Mouse (Mus musculus) layer of hippocampus, postnatal 14 days (tissue): Measurements from ENCODE around the gene Thrb. TPM values are rescaled to one million over a fixed set of nuclear protein-coding genes. Genes with fewer than 3 reads are reported as not detected.

ENCODE experiments used
- DNase-seq, 2 experiments: peaks; one replicate each; pipeline ENCODE4 v3.0.0; 2021 to 2022; ENCODE audit warnings: low spot score in 2 of 2, mixed read lengths in 1 of 2
- total RNA-seq, 2 experiments: library from RNA; stranded (reverse); gene quantifications; 2 replicates each; pipeline ENCODE4 v1.2.3; 2021

Thrb gene
- total RNA-seq, 2 experiments from 2014 or later, result 29.3 to 40.4 TPM

GRCm38 (mm10) chr14:17700228-17700627 lies 40.2 kb downstream of the Thrb start:
- DNase-seq, result no peak

- DNase-seq, result peak in 1 of 2 experiments; percentile 31
Measured at GRCm38 (mm10) chr14:17713297-17713904, 53.3 kb downstream of the Thrb start.

- no peak for DNase-seq
Measured at GRCm38 (mm10) chr14:17719494-17719893, 59.4 kb downstream of the Thrb start.

- peak; percentile 48 to 90 for DNase-seq
Measured at GRCm38 (mm10) chr14:17722824-17723445, 62.9 kb downstream of the Thrb start.

GRCm38 (mm10) chr14:17724577-17724976 lies 64.5 kb downstream of the Thrb start:
- DNase-seq, result no peak

GRCm38 (mm10) chr14:17726906-17727305 lies 66.8 kb downstream of the Thrb start:
- DNase-seq, result no peak

GRCm38 (mm10) chr14:17727878-17728277 lies 67.8 kb downstream of the Thrb start:
- no peak for DNase-seq

GRCm38 (mm10) chr14:17728889-17729288 lies 68.8 kb downstream of the Thrb start:
- no peak for DNase-seq

GRCm38 (mm10) chr14:17731020-17731419 lies 71.0 kb downstream of the Thrb start:
- no peak for DNase-seq

GRCm38 (mm10) chr14:17733077-17733778 lies 73.2 kb downstream of the Thrb start:
- no peak for DNase-seq

GRCm38 (mm10) chr14:17733779-17734137 lies 73.7 kb downstream of the Thrb start:
- no peak for DNase-seq

GRCm38 (mm10) chr14:17735440-17735839 lies 75.4 kb downstream of the Thrb start:
- DNase-seq, result no peak

GRCm38 (mm10) chr14:17740903-17741302 lies 80.8 kb downstream of the Thrb start:
- DNase-seq, result no peak

GRCm38 (mm10) chr14:17742264-17742663 lies 82.2 kb downstream of the Thrb start:
- no peak for DNase-seq

GRCm38 (mm10) chr14:17742902-17743712 lies 83.0 kb downstream of the Thrb start:
- DNase-seq, result peak in 1 of 2 experiments; percentile 28

- no peak for DNase-seq
Measured at GRCm38 (mm10) chr14:17743713-17744158, 83.7 kb downstream of the Thrb start.

GRCm38 (mm10) chr14:17747922-17748321 lies 87.9 kb downstream of the Thrb start:
- DNase-seq, result no peak

- DNase-seq, result no peak
Measured at GRCm38 (mm10) chr14:17748945-17749344, 88.9 kb downstream of the Thrb start.

GRCm38 (mm10) chr14:17751911-17752310 lies 91.8 kb downstream of the Thrb start:
- DNase-seq, result no peak

- no peak for DNase-seq
Measured at GRCm38 (mm10) chr14:17753429-17753828, 93.4 kb downstream of the Thrb start.

- DNase-seq, result no peak
Measured at GRCm38 (mm10) chr14:17756732-17757131, 96.7 kb downstream of the Thrb start.

GRCm38 (mm10) chr14:17767987-17768386 lies 107.9 kb downstream of the Thrb start:
- DNase-seq, result no peak
